Mouse (Mus musculus) heart, postnatal 0 days (tissue): ENCODE data around the gene Il1rapl1.

Experiments
- CTCF ChIP-seq: IDR thresholded peaks from 2 replicates; pipeline ENCODE4 v1.5.1; 2016; ENCODE audit warnings: antibody characterized with exemption, control low read depth, low read depth
- EP300 ChIP-seq: IDR thresholded peaks from 2 replicates; pipeline ENCODE4 v1.6.1; 2016; ENCODE audit warnings: antibody characterized with exemption, low read depth

DNA sequence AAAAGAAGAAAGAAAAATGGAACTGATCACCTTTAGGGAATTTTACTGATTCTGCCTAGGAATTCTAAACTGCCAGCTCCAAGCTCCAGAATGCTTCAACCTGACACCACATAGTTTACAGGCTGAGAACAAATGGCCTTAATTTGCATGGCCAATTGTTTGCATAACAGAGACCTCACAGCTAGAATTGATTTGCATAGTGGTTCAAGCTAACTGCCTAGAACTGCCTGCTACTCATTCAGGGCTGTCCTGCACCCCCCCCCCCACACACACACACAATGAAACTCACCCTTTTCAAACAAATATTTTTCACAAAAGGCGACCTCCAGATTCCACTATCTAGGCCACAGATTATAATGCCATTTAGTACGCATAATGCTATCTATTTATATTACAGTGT, 42.6 kb upstream of the Il1rapl1 start:
- TF ChIP-seq CTCF (no peak), EP300 (no peak)
